Comparison of ENCODE assay signal across 11 mouse cellular contexts in genomic region chr1:33974401-33974800, GRCm38 (mm10).
"Had no signal": no experiment of that assay in that cellular context is flagged by ENCODE, and none has a peak within 500 bp of the region (broad histone marks: within the 10 kb centered on the region; RNA-seq: fewer than 3 reads in every experiment).

No protein-coding gene starts in this region.

- H3K4me1 ChIP-seq: liver, embryonic 15.5 days; stomach, embryonic 15.5 days had no signal

- H3K9ac ChIP-seq: liver, embryonic 15.5 days; midbrain, embryonic 13.5 days; stomach, embryonic 15.5 days had no signal

- DNase-seq: lung, adult 2 months; lung, postnatal 36 days; right cerebral cortex, postnatal 14 days; thymus, adult 2 months; thymus, postnatal 25 days had no signal

- ATAC-seq: lung, postnatal 0 days; midbrain, embryonic 13.5 days had no signal

- H3K4me2 ChIP-seq: liver, embryonic 11.5 days; liver, embryonic 15.5 days; midbrain, embryonic 13.5 days; stomach, embryonic 15.5 days had no signal

- H3K9me3 ChIP-seq: limb, embryonic 10.5 days; liver, embryonic 15.5 days; midbrain, embryonic 13.5 days; stomach, embryonic 15.5 days had no signal

- H3K27ac ChIP-seq: limb, embryonic 10.5 days; liver, embryonic 15.5 days; midbrain, embryonic 13.5 days; stomach, embryonic 15.5 days had no signal

- H3K4me3 ChIP-seq: limb, embryonic 10.5 days; liver, embryonic 15.5 days; midbrain, embryonic 13.5 days; stomach, embryonic 15.5 days had no signal

- H3K27me3 ChIP-seq: liver, embryonic 15.5 days; midbrain, embryonic 13.5 days; stomach, embryonic 15.5 days had no signal

- H3K36me3 ChIP-seq: limb, embryonic 10.5 days; liver, embryonic 15.5 days; midbrain, embryonic 13.5 days; stomach, embryonic 15.5 days had no signal
